Comparison of ENCODE assay signal across 25 mouse cellular contexts in the genomic region with DNA sequence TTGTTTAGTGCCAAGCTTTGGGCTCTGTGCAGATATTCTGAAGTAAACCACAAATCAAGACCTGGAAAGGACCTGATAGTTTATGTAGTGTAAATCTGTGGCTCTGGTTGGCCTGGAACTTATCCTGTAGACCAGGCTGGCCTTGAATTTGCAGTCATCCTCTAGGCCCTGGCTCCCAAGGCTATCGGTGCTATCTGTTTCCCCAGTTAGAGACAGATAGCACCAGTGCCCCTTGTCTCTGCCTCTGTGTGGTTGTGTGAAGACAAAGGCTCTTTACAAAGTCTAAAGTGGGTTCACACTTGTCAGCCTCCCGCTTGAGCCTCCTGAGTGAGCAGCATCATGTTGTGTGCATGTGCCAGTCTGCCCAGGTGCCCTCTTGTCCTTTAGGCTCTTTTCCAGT.
A peak's percentile ranks its signal among the peaks of the same experiment; 100 is the strongest.
DNase-seq lines count a peak whose midpoint lies in the region; ATAC-seq and TF ChIP-seq lines count a peak whose summit lies in the region.
"Had no signal": no experiment of that assay in that cellular context is flagged by ENCODE, and none has a peak within 500 bp of the region (broad histone marks: within the 10 kb centered on the region; RNA-seq: fewer than 3 reads in every experiment).

No protein-coding gene starts in this region.

- 31% methylated on average over 2 of the region's 2 CpGs for WGBS in heart, embryonic 10.5 days
- 64% methylated on average over 2 of the region's 2 CpGs for WGBS in heart, embryonic 16.5 days

- ATAC-seq in heart, embryonic 16.5 days (replicated peaks; ENCODE audit: extremely low read depth, insufficient read depth, low FRiP score) = no peak
- ATAC-seq: activated CD4-positive, CD25-positive, alpha-beta regulatory T cell, adult 4 months; forebrain, embryonic 14.5 days; midbrain, embryonic 15.5 days had no signal

- TF ChIP-seq POLR2A in myocyte (IDR thresholded peaks at IDR 0.05; ENCODE audit: insufficient read length, low read depth) = no peak

- no peaks in the 10 kb centered on the region for H3K36me3 ChIP-seq in heart, embryonic 10.5 days
- H3K36me3 ChIP-seq in heart, embryonic 16.5 days (ENCODE audit: control insufficient read depth, insufficient read depth) = no peaks in the 10 kb centered on the region
- H3K36me3 ChIP-seq in myocyte (ENCODE audit: control insufficient read depth, insufficient read depth) = no peaks in the 10 kb centered on the region
- H3K36me3 ChIP-seq: hindbrain, embryonic 13.5 days; lung, embryonic 15.5 days; midbrain, embryonic 10.5 days; midbrain, embryonic 15.5 days had no signal

- peak overlapping the region; percentile 62 for H3K27ac ChIP-seq in heart, embryonic 10.5 days
- H3K27ac ChIP-seq in heart, embryonic 16.5 days (ENCODE audit: low read length) = peak overlapping the region; percentile 9; the same call in 1 of the 2 replicates
- H3K27ac ChIP-seq: hindbrain, embryonic 13.5 days; lung, embryonic 15.5 days; midbrain, embryonic 10.5 days; midbrain, embryonic 15.5 days had no signal

- H3K9me3 ChIP-seq in heart, embryonic 10.5 days = no peaks in the 10 kb centered on the region
- no peaks in the 10 kb centered on the region for H3K9me3 ChIP-seq in heart, embryonic 16.5 days (replicated peaks; ENCODE audit: control insufficient read depth, low read length)
- H3K9me3 ChIP-seq: hindbrain, embryonic 13.5 days; lung, embryonic 15.5 days; midbrain, embryonic 10.5 days; midbrain, embryonic 15.5 days had no signal

- no peak for DNase-seq in heart, embryonic 10.5 days (ENCODE audit: low spot score)
- DNase-seq in heart, postnatal 14 days = no peak
- no peak for DNase-seq in heart, postnatal 25 days (ENCODE audit: low spot score)
- peak; percentile 45 for DNase-seq in 3T3-L1 (ENCODE audit: low read depth, low spot score)
- no peak for DNase-seq in cerebellum, adult 11 months
- DNase-seq: adrenal gland, adult 8-10 months; B cell, adult 2 months; cerebellum, adult 9-10 months; cerebellum, postnatal 36 days; gastrocnemius, postnatal 25 days; heart, postnatal 4 days; kidney, adult 11 months; kidney, postnatal 14 days; liver; right cerebral cortex, postnatal 4 days; thymus, postnatal 4 days had no signal

- peak overlapping the region; percentile 3; the same call in 1 of the 2 replicates for H3K9ac ChIP-seq in heart, embryonic 16.5 days (ENCODE audit: low read length)
- H3K9ac ChIP-seq: hindbrain, embryonic 13.5 days; lung, embryonic 15.5 days; midbrain, embryonic 15.5 days had no signal

- intact Hi-C loops in heart, postnatal 14 days (cut with DNase I) = no loop called here
- intact Hi-C loops in heart, postnatal 25 days (cut with DNase I) = no loop called here

- no peak overlapping the region for H3K4me2 ChIP-seq in heart, embryonic 16.5 days (ENCODE audit: low read depth, low read length)
- peak overlapping the region; percentile 50 for H3K4me2 ChIP-seq in myocyte (ENCODE audit: low read depth)
- H3K4me2 ChIP-seq: hindbrain, embryonic 13.5 days; lung, embryonic 15.5 days; midbrain, embryonic 15.5 days had no signal

- peaks cover 48% of the 10 kb centered on the region for H3K79me2 ChIP-seq in myocyte (ENCODE audit: control insufficient read depth, insufficient read depth)

- H3ac ChIP-seq in myocyte (ENCODE audit: control insufficient read depth, insufficient read length) = no peak overlapping the region

- peaks cover 76% of the 10 kb centered on the region for H3K4me1 ChIP-seq in heart, embryonic 10.5 days
- peaks cover 66% of the 10 kb centered on the region for H3K4me1 ChIP-seq in heart, embryonic 16.5 days (ENCODE audit: control insufficient read depth, insufficient read depth, low read length)
- H3K4me1 ChIP-seq: midbrain, embryonic 15.5 days had no signal

- H3K27me3 ChIP-seq in heart, embryonic 10.5 days (ENCODE audit: insufficient read depth, poor library complexity, severe bottlenecking) = no peaks in the 10 kb centered on the region
- no peaks in the 10 kb centered on the region for H3K27me3 ChIP-seq in heart, embryonic 16.5 days (ENCODE audit: control insufficient read depth, insufficient read depth, low read length)
- H3K27me3 ChIP-seq in myocyte (ENCODE audit: control insufficient read depth, insufficient read depth, insufficient read length) = no peaks in the 10 kb centered on the region
- H3K27me3 ChIP-seq: CH12.LX; hindbrain, embryonic 13.5 days; lung, embryonic 15.5 days; midbrain, embryonic 15.5 days had no signal

- H3K4me3 ChIP-seq in heart, embryonic 10.5 days = no peak overlapping the region
- H3K4me3 ChIP-seq in heart, embryonic 16.5 days (ENCODE audit: low read length) = no peak overlapping the region
- no peak overlapping the region for H3K4me3 ChIP-seq in myocyte
- H3K4me3 ChIP-seq: hindbrain, embryonic 13.5 days; lung, embryonic 15.5 days; midbrain, embryonic 10.5 days; midbrain, embryonic 15.5 days had no signal

TF ChIP-seq in myocyte, 11 proteins besides CTCF, POLR2A, EP300 and RAD21:
- no peak for TF ChIP-seq SRF (IDR thresholded peaks at IDR 0.05; ENCODE audit: control insufficient read depth, insufficient read length, low read depth)
- TF ChIP-seq MAX (IDR thresholded peaks at IDR 0.05; ENCODE audit: low read depth) = no peak
- TF ChIP-seq MYOG (IDR thresholded peaks at IDR 0.05; ENCODE audit: control insufficient read depth in 1 of 3, insufficient read depth in 1 of 3, insufficient read length in 2 of 3, low read depth in 2 of 3) = no peak
- no peak for TF ChIP-seq REST (IDR thresholded peaks at IDR 0.05; ENCODE audit: insufficient read depth, insufficient read length)
- no peak for TF ChIP-seq USF1 (IDR thresholded peaks at IDR 0.05; ENCODE audit: low read depth)
- no peak for TF ChIP-seq E2F4 (IDR thresholded peaks at IDR 0.05; ENCODE audit: insufficient read depth)
- TF ChIP-seq TCF3 (IDR thresholded peaks at IDR 0.05; ENCODE audit: insufficient read length, low read depth) = no peak
- TF ChIP-seq POLR2AphosphoS2 (IDR thresholded peaks at IDR 0.05; ENCODE audit: insufficient read length, low read depth) = no peak
- TF ChIP-seq CEBPB (IDR thresholded peaks at IDR 0.05; ENCODE audit: insufficient read depth, poor library complexity, severe bottlenecking) = no peak
- no peak for TF ChIP-seq MYOD1 (IDR thresholded peaks at IDR 0.05; ENCODE audit: control insufficient read depth in 1 of 3, insufficient read length in 2 of 3, low read depth in 2 of 3)
- no peak for TF ChIP-seq TCF12 (IDR thresholded peaks at IDR 0.05; ENCODE audit: insufficient read depth, poor library complexity, severe bottlenecking)
